Mouse (Mus musculus) bone marrow macrophage, adult 2 months (primary cell): ENCODE results near the gene Qser1.

Experiments used
- CTCF ChIP-seq: IDR thresholded peaks from 2 replicates; pipeline ENCODE4 v1.5.1; 2012; ENCODE audit warnings: low read depth, mild to moderate bottlenecking, low read length, moderate library complexity
- POLR2A ChIP-seq: IDR thresholded peaks from 2 replicates; pipeline ENCODE4 v1.6.1; 2012; ENCODE audit warnings: mild to moderate bottlenecking, low read depth, low read length, borderline replicate concordance

DNA sequence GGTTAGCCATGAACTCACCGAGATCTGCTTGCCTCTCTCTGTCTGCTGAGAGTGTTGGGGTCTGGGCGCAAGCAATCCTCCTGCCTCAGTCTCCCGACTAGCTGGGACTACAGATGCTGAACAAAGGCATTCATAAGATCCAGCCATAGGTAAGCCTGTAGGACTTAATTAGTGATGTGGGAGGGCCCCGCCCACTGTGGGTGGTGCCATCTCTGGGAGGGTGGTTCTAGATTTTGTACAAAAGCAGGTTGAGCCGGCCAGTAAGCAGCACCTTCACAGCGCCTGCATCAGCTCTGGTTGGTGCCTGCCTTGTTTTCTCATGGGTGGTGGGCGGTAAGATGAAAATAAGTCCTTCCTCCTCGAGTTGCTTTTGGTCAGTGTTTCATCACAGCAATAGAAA is 70.3 kb downstream of the Qser1 start:
- TF ChIP-seq CTCF (no peak), POLR2A (no peak)
